Mouse (Mus musculus) lung, postnatal 0 days (tissue): ENCODE measurements around the gene Lasp1. TPM values are rescaled to one million over a fixed set of nuclear protein-coding genes. Genes with fewer than 3 reads are reported as not detected.
A peak's percentile ranks its signal among the peaks of the same experiment; 100 is the strongest.

Experiments used
- ATAC-seq: fragments of 200-750 bp; cut with Nextera tagmentation; 2 replicates; pipeline ENCODE4 v1.8.0; 2017; ENCODE audit warnings: moderate library complexity
- DNase-seq: peaks from one replicate; pipeline ENCODE4 v3.0.0-alpha.2; 2016; ENCODE audit warnings: low spot score
- H3K27ac ChIP-seq: fragments of 300-500 bp; sonication (generic); 2 replicates; pipeline ENCODE4 v1.5.1; 2014; ENCODE audit warnings: antibody characterized with exemption, mild to moderate bottlenecking, low read length, mixed read lengths
- H3K27me3 ChIP-seq: fragments of 300-500 bp; sonication (generic); replicated peaks from 2 replicates; pipeline ENCODE4 v1.6.1; 2014; ENCODE audit warnings: low read length, mixed read lengths; ENCODE audit not compliant: insufficient read depth
- H3K36me3 ChIP-seq: fragments of 300-500 bp; sonication (generic); 2 replicates; pipeline ENCODE4 v1.6.1; 2014; ENCODE audit warnings: low read length, mixed read lengths; ENCODE audit not compliant: insufficient read depth
- H3K4me1 ChIP-seq: fragments of 300-500 bp; sonication (generic); 2 replicates; pipeline ENCODE4 v1.6.1; 2014; ENCODE audit warnings: antibody characterized with exemption, low read depth, low read length, mixed read lengths; ENCODE audit not compliant: insufficient read depth
- H3K4me2 ChIP-seq: fragments of 300-500 bp; sonication (generic); replicated peaks from 2 replicates; pipeline ENCODE4 v1.6.1; 2014; ENCODE audit warnings: low read depth, mild to moderate bottlenecking, low read length, moderate library complexity, mixed read lengths
- H3K4me3 ChIP-seq: fragments of 300-500 bp; sonication (generic); 2 replicates; pipeline ENCODE4 v1.5.1; 2014; ENCODE audit warnings: low read depth, low read length
- H3K9ac ChIP-seq: fragments of 300-500 bp; sonication (generic); replicated peaks from 2 replicates; pipeline ENCODE4 v1.6.1; 2014; ENCODE audit warnings: low read depth, mild to moderate bottlenecking
- H3K9me3 ChIP-seq: fragments of 300-500 bp; sonication (generic); 2 replicates; pipeline ENCODE4 v1.6.1; 2016; ENCODE audit warnings: low read length, mixed read lengths
- CTCF ChIP-seq: IDR thresholded peaks from 2 replicates; pipeline ENCODE4 v1.5.1; 2016; ENCODE audit warnings: antibody characterized with exemption, mild to moderate bottlenecking
- EP300 ChIP-seq: IDR thresholded peaks from 2 replicates; pipeline ENCODE4 v1.6.1; 2016; ENCODE audit warnings: antibody characterized with exemption, mild to moderate bottlenecking, control low read depth
- WGBS: fragments of 180-500 bp; shearing (Covaris S2); extraction: QIAGEN DNeasy Blood & Tissue Kit; methylation state at CpG from one replicate; pipeline ENCODE4 v1.1.7; 2014; 5-methylcytosine and 5-hydroxymethylcytosine counted together
- polyA plus RNA-seq: library from polyadenylated mRNA; unstranded; fragments of >200 nt; fragmentation: Nextera tagmentation; extraction: Ambion mirVana; gene quantifications from 2 replicates; pipeline ENCODE4 v1.2.1, GENCODE M21; 2015

The Lasp1 gene
- polyA plus RNA-seq, 1 experiment from 2014 or later, result 96.4 TPM

DNA sequence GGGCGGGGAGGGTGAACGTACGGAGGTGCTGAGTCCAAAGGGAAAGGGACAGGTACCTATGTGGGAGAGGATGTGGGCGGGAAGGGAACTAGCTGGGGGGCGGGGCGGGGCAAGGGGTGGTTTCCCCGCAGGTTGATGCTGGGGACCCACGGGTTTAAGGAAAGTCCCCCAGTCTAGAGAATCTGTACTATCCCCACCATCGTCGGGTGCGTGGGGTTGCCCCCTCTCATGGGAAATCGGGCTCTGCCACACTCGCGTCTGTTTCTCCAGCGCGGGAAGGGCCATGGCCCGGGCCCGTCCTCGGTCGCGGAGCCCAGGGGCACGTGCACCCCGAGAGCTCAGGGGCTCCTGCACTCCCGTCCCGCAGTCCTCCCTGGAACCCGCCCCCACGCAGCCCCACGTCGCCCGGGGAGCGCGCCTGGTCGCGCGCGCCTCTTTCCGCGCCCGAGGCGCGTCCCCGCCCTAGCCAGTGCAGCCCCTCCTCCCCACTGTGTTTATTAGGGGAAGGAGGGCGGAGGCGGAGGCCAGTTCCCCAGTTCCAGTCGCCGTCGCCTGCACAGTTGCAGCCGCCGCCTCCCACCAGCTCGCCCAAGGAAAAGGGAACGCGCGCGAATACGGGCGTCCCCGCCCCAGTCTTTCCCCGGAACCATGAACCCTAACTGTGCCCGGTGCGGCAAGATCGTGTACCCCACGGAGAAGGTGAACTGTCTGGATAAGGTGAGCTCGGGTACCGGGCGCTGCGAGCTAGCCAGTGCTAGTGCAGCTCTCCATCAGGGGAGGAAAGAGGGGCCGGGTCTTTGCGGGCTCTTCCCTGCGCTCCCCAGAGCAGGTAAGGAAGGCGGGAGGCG, 570 bp downstream of the Lasp1 start:
- Histone ChIP-seq H3K9me3 (no peaks in the 10 kb centered on the region), H3K4me1 (peaks cover 23% of the 10 kb centered on the region), H3K4me2 (peak overlapping the region; percentile 78), H3K27ac (peak overlapping the region; percentile 88), H3K9ac (peak overlapping the region; percentile 74), H3K4me3 (peak overlapping the region; percentile 73), H3K36me3 (no peaks in the 10 kb centered on the region), H3K27me3 (no peaks in the 10 kb centered on the region)
- ATAC-seq, result peak; percentile 84
- under 1% methylated on average over 59 of the region's 71 CpGs for WGBS
- no peak for TF ChIP-seq CTCF
- TF ChIP-seq EP300, result no peak
- DNase-seq, result peak; percentile 89

DNA sequence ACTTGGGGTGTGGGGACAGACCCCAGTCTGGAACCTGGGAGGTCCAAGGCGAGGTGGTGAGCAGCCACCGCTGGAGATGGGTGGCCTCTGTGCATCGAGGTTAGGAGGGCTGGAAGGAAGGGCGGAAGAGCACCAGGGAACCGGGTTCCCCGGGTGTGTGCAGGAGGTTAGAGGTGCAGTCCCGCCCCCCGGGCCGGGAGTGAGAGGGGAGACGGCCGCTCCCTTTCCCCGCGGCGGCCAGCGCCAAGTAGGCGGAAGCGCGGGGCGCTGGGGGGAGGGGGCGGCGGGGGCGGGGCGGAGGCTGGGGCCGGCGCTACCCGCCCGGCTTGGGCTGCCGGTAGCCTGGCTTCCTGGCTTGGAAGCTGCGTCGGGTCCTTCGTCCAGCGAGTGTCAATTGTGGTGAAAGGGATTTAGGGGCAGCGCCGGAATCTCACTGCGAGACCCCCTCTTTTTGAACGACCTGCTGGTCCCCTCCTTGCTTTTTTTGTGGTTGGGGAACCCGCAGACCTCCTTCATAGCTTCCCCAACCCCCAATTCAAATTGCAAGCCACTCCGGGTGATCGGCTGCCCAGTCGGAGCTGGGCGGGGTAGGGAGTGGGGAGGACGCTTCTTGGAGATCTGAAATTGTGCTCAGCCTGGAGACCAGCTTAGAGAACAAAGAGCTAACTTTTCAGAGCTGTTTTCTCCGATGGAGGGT, 1.3 kb downstream of the Lasp1 start:
- DNase-seq, result peak; percentile 87
- peak overlapping the region; percentile 73 for H3K4me3 ChIP-seq
- TF ChIP-seq EP300 (no peak), CTCF (no peak)
- no peaks in the 10 kb centered on the region for H3K27me3 ChIP-seq
- no peaks in the 10 kb centered on the region for H3K9me3 ChIP-seq
- WGBS, result 1% methylated on average over 28 of the region's 43 CpGs
- peaks cover 30% of the 10 kb centered on the region for H3K4me1 ChIP-seq
- H3K4me2 ChIP-seq, result peak overlapping the region; percentile 78
- peak overlapping the region; percentile 74 for H3K9ac ChIP-seq
- peak overlapping the region; percentile 88 for H3K27ac ChIP-seq
- ATAC-seq, result peak; percentile 79
- H3K36me3 ChIP-seq, result no peaks in the 10 kb centered on the region

DNA sequence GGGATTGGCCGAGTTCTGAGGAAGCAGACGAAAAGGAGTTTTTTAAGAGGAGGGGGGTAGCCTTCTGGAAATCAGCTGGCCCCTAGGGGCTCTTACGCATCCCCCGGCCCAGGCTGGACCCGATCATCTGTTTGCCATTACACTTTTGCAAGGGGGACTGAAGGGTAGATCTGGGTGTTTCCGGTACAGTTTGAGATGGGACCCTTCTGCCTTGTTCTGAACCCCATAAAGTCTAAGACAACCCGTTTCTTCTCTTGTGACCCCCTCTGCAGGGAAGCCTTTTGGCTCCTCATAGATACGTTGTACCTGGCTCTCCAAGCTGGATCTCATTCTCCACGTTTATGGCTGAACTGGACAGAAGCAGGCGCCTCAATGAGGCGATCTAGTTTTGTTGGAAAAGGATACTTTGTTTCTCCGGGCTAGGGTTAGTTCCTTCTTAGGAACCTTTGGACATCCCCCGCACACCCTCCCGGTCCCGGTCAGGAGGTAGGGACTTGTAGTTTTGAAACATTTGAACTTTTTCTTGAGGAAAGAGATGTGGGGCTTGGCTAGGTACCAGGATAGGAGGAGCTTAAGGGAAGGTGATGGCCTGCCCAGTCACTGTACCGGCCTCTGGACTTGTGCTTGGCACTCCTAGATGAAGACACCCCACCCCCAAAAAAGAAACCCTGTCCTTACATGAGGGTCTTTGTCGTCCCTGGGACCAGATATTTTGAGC, 2.0 kb downstream of the Lasp1 start:
- WGBS, result 2% methylated on average over 17 of the region's 17 CpGs
- Histone ChIP-seq H3K4me2 (peak overlapping the region; percentile 78), H3K9ac (peak overlapping the region; percentile 74), H3K27ac (peak overlapping the region; percentile 88), H3K27me3 (no peaks in the 10 kb centered on the region), H3K4me3 (peak overlapping the region; percentile 73), H3K4me1 (peaks cover 36% of the 10 kb centered on the region), H3K9me3 (no peaks in the 10 kb centered on the region), H3K36me3 (no peaks in the 10 kb centered on the region)
- ATAC-seq (no peak), DNase-seq (peak; percentile 65)
- TF ChIP-seq EP300 (no peak), CTCF (no peak)

DNA sequence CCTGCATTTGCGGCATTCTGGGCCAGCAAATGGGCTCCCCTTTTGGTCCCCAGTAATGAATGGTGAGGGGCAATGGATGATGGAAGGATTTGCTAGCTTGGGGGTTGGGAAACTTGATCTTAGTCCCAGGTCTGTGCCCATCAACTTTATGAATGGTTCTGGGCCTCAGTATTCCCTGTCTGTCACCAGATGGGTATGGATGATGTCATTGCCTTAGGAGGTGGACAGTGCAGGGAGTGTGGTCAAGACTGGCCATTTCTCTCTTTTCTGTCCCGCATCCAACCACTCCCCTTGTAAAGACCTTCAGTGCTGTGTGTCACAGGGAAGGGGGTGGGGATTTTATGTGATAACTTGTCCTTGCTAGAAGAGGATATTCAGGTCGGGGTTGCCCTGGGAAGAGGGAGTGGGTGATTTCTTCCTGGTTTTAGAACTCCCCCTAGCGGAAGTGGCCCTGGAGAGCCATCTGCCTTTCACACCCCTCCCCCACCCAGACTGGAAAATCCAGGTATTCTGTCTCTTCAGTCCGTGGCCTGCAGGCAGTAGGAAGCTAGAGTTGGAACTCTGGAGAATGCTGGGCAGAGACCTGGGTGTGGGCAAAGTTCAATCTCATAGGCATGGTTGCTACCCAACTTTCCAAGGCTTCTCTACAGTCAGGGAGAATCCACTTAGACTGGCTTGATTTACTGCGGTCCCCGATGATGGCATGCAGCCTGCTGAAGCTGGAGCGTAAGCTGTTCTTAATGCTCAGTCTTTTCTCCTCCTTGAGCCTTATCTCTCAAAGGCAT, 2.8 kb downstream of the Lasp1 start:
- WGBS, result 20% methylated on average over 8 of the region's 8 CpGs

DNA sequence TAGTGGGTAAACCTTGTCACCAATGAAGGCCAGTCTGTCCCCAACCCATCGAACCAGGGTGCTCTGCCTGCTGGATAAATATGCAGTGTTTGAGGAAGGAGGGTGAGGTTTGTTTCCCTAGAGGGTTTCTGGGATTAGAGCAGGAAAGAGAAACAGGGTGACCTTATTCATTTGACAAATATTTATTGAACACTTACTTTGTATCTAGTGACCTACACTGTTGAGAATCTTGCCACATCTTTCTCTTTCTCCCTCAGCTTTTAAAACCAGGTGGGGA, 3.3 kb downstream of the Lasp1 start:
- WGBS, result 9% methylated on average over 1 of the region's 1 CpGs
- no peak; the same call in 1 of the 2 replicates for TF ChIP-seq EP300
- TF ChIP-seq CTCF, result no peak
- ATAC-seq (no peak), DNase-seq (peak; percentile 62)
- no peaks in the 10 kb centered on the region for H3K27me3 ChIP-seq
- peak overlapping the region; percentile 75 for H3K27ac ChIP-seq
- peaks cover 45% of the 10 kb centered on the region for H3K4me1 ChIP-seq
- H3K9ac ChIP-seq, result no peak overlapping the region
- H3K4me2 ChIP-seq, result peak overlapping the region; percentile 78
- H3K9me3 ChIP-seq, result no peaks in the 10 kb centered on the region
- H3K36me3 ChIP-seq, result no peaks in the 10 kb centered on the region
- no peak overlapping the region for H3K4me3 ChIP-seq

More for the DNA sequence above, 2.8 kb downstream of the Lasp1 start:
- TF ChIP-seq CTCF, result peak; percentile 61
- no peak; the same call in 1 of the 2 replicates for TF ChIP-seq EP300
- peak overlapping the region; percentile 78 for H3K4me2 ChIP-seq
- DNase-seq (peak; percentile 66), ATAC-seq (no peak)
- no peaks in the 10 kb centered on the region for H3K27me3 ChIP-seq
- peak overlapping the region; percentile 74; the same call in 1 of the 2 replicates for H3K9ac ChIP-seq
- H3K36me3 ChIP-seq, result no peaks in the 10 kb centered on the region
- peak overlapping the region; percentile 75 for H3K27ac ChIP-seq
- H3K4me3 ChIP-seq, result peak overlapping the region; percentile 73
- H3K4me1 ChIP-seq, result peaks cover 44% of the 10 kb centered on the region
- no peaks in the 10 kb centered on the region for H3K9me3 ChIP-seq
